Mouse (Mus musculus) ES-Bruce4 (cell line): ENCODE data around the gene Dbnl. TPM values are rescaled to one million over a fixed set of nuclear protein-coding genes. Genes with fewer than 3 reads are reported as not detected.

Experiments
- H3K27ac ChIP-seq: 2 replicates; pipeline ENCODE4 v1.5.1; 2012; ENCODE audit warnings: low read length, inconsistent platforms; ENCODE audit not compliant: insufficient read depth
- H3K27me3 ChIP-seq: 2 replicates; pipeline ENCODE4 v1.6.1; 2012; ENCODE audit warnings: mild to moderate bottlenecking, low read length, inconsistent platforms; ENCODE audit not compliant: control insufficient read depth, poor library complexity, insufficient read depth, severe bottlenecking
- H3K36me3 ChIP-seq: 2 replicates; pipeline ENCODE4 v1.6.1; 2012; ENCODE audit warnings: inconsistent platforms, mild to moderate bottlenecking, low read length, moderate library complexity; ENCODE audit not compliant: control insufficient read depth, poor library complexity, insufficient read depth, severe bottlenecking
- H3K4me1 ChIP-seq: one replicate; pipeline ENCODE4 v1.8.1; 2011; ENCODE audit warnings: low read length; ENCODE audit not compliant: control insufficient read depth, insufficient read depth
- H3K4me3 ChIP-seq: 2 replicates; pipeline ENCODE4 v1.5.1; 2011; ENCODE audit warnings: low read depth, mild to moderate bottlenecking, low read length
- H3K9ac ChIP-seq: 2 replicates; pipeline ENCODE4 v1.6.1; 2012; ENCODE audit warnings: low read depth, mild to moderate bottlenecking, inconsistent platforms; ENCODE audit not compliant: poor library complexity, severe bottlenecking
- H3K9me3 ChIP-seq: replicated peaks from 2 replicates; pipeline ENCODE4 v1.6.1; 2012; ENCODE audit warnings: mild to moderate bottlenecking, low read length, inconsistent platforms; ENCODE audit not compliant: control insufficient read depth, poor library complexity, insufficient read depth, severe bottlenecking
- CTCF ChIP-seq: IDR thresholded peaks from one replicate; pipeline ENCODE4 v1.8.1; 2011; ENCODE audit warnings: low read depth, low read length
- EP300 ChIP-seq: IDR thresholded peaks from 2 replicates; pipeline ENCODE4 v1.6.1; 2011; ENCODE audit warnings: low read depth, low read length; ENCODE audit not compliant: insufficient read depth
- POLR2A ChIP-seq: IDR thresholded peaks from one replicate; pipeline ENCODE4 v1.8.1; 2011; ENCODE audit warnings: low read length; ENCODE audit not compliant: insufficient read depth
- polyA plus RNA-seq: library from polyadenylated mRNA; stranded (reverse); fragments of >200 nt; gene quantifications from 2 replicates; pipeline ENCODE4 v1.2.4, GENCODE M21; 2011; ENCODE audit warnings: low read depth; ENCODE audit not compliant: missing spikeins, insufficient read depth, insufficient read length

Dbnl gene
- polyA plus RNA-seq, 1 experiment = 27.4 TPM

DNA sequence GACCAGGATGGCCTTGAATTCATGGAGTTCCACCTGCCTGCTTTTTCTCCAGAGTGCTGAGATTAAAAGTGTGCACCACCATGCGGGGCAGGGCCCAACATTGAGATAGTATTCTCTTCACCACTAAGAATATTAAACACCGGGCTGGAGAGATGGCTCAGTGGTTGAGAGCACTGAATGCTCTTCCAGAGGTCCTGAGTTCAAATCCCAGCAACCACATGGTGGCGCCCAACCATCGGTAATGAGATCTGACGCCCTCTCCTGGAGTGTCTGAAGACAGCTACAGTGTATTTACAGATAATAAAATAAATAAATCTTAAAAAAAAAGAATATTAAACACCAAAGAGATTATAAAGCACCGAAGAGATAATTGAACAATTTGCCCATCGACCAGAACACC lies 46.2 kb upstream of the Dbnl start:
- no peak for TF ChIP-seq POLR2A
- TF ChIP-seq EP300 = 0 out of 2 replicates have a peak, but pooled peaks have one; percentile 5
- TF ChIP-seq CTCF = peak; percentile 54
- Histone ChIP-seq H3K36me3 (no peaks in the 10 kb centered on the region), H3K9me3 (no peaks in the 10 kb centered on the region), H3K4me3 (no peak overlapping the region), H3K9ac (no peak overlapping the region), H3K4me1 (no peaks in the 10 kb centered on the region), H3K27ac (no peak overlapping the region; the same call in 1 of the 2 replicates), H3K27me3 (no peaks in the 10 kb centered on the region)

DNA sequence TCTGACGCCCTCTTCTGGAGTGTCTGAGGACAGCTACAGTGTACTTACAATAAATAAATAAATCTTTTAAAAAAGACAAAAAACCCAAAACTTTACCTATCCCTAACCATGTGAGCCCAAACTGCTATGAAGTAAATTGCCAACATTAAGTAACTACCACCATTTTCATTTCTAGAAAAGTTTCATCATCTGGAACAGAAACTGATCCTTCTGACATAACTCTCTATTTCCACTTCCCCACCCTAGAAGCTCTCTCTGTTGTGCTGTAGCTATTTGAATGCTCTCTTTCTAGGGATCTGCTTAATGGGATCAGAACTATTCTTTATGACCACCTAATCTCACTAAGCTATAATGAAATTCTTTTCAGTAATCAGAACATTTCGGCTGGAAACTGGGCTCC lies 43.3 kb upstream of the Dbnl start:
- no peaks in the 10 kb centered on the region for H3K9me3 ChIP-seq
- no peak overlapping the region for H3K9ac ChIP-seq
- H3K4me3 ChIP-seq = no peak overlapping the region
- TF ChIP-seq CTCF = no peak
- TF ChIP-seq POLR2A = no peak
- no peak for TF ChIP-seq EP300
- no peaks in the 10 kb centered on the region for H3K36me3 ChIP-seq
- H3K4me1 ChIP-seq = no peaks in the 10 kb centered on the region
- H3K27ac ChIP-seq = no peak overlapping the region
- no peaks in the 10 kb centered on the region for H3K27me3 ChIP-seq

DNA sequence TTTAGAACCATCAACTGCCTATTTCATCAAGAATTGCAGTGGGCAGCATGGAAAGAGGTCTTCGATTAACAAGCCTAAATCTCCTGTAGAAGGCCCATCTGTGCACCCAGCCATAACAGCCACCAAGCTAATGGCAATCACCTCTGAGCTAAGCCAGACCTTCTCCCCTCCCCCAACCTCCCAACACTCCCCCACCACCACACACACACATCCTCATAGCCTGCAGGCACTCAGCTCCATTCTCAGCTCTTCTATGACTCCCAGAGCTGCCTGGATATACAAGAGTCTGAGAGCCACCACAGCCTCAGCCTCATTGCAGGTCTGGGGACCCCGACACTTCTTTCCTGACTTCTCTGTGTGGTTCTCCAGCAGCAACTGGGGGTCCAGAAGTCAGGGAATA lies 34.5 kb upstream of the Dbnl start:
- Histone ChIP-seq H3K36me3 (no peaks in the 10 kb centered on the region), H3K27ac (no peak overlapping the region), H3K4me3 (no peak overlapping the region), H3K4me1 (no peaks in the 10 kb centered on the region), H3K9ac (no peak overlapping the region), H3K9me3 (peaks cover 10% of the 10 kb centered on the region), H3K27me3 (no peaks in the 10 kb centered on the region)
- TF ChIP-seq EP300 (peak; percentile 53; the same call in 1 of the 2 replicates), CTCF (no peak)

DNA sequence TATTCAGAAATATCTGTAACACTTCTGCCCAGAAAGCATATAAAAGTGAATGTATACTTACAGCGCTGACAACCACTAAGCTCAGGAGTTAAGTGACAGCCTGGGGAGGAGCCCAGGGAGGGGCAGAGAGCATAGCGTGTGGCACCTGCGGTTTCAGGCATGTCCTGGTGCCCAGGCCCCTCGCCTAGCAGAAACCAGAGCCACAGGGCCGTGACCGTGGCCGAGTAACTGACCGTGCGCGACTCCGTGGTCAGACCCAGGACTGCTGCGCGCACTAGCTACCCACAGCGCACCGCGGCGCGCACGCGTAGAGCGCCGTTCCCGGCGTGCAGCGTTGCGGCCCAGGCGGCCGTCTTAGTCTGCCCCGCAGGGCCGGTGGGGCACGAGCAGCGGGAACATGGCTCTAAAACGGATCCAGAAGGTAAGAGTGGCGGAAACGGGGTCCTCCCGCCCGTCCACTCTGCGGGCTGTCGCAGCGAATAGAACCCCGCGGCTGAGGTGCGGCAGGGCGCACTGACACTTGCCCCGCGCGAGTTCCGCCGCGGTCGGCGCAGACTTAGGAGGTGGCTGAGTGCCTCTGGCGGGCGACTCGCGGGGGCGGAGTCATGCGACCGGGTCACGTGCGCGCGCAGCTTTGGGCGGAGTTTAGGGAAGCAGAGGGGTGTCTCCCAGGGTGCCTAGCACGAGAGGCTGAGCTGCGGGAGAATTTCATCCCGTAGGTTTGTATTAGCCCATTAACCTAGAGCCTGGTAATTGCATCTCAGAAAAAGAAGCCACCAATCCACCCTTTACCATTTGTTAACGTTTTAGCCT lies 26.3 kb upstream of the Dbnl start, which contains the start of gene Urgcp:
Gene Urgcp, minus strand, starts transcription at position 557 of the 813 bp plus-strand sequence.
- no peaks in the 10 kb centered on the region for H3K4me1 ChIP-seq
- H3K36me3 ChIP-seq = peaks cover 7% of the 10 kb centered on the region; the same call in 1 of the 2 replicates
- no peaks in the 10 kb centered on the region for H3K9me3 ChIP-seq
- peak within 1 kb of the TSS; percentile 81 for H3K4me3 ChIP-seq
- H3K9ac ChIP-seq = peak within 1 kb of the TSS; percentile 67
- peak within 1 kb of the TSS; percentile 55 for H3K27ac ChIP-seq
- TF ChIP-seq POLR2A (peak; percentile 56), CTCF (no peak), EP300 (0 out of 2 replicates have a peak, but pooled peaks have one; percentile 12)
- no peaks in the 10 kb centered on the region for H3K27me3 ChIP-seq

DNA sequence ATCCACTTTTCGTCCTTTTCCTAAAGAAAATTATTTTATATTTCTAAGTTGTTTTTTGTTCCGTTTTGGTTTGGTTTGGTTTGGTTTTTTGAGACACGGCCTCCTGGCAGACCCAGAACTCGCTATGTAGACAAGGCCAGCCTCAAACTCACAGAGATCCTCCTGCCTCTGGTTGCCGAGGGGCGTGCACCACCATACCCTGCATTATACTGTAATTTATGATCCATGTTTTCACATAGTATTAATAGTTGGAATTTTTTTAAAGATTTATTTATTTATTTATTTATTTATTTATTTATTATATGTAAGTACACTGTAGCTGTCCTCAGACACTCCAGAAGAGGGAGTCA lies 25.7 kb upstream of the Dbnl start:
- peak overlapping the region; percentile 81 for H3K4me3 ChIP-seq
- peak overlapping the region; percentile 67 for H3K9ac ChIP-seq
- peaks cover 8% of the 10 kb centered on the region for H3K36me3 ChIP-seq
- H3K27me3 ChIP-seq = no peaks in the 10 kb centered on the region
- TF ChIP-seq CTCF = no peak
- no peak for TF ChIP-seq POLR2A
- TF ChIP-seq EP300 = no peak
- H3K27ac ChIP-seq = peak overlapping the region; percentile 55
- H3K9me3 ChIP-seq = no peaks in the 10 kb centered on the region
- H3K4me1 ChIP-seq = no peaks in the 10 kb centered on the region

DNA sequence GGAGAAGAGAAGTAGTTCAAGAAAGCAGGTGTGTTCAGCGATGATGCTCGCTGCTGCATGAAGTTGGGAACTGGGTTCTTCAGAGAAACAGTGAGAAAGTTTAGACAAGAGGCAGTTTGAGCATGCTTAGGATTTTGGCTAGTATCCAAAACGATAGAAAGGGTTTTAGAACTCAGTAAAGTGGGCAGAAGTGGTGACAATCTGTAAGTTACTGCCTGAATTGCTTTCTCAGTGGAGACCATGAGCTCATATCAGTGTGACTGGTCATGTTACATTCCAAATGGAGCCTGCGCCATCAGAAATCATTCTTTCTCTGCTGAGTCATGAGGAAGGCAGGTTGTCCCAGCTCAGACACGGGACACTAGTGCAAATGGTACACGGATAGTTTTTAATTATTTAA lies 22.3 kb upstream of the Dbnl start:
- peaks cover 14% of the 10 kb centered on the region for H3K36me3 ChIP-seq
- no peaks in the 10 kb centered on the region for H3K27me3 ChIP-seq
- no peak overlapping the region for H3K4me3 ChIP-seq
- no peaks in the 10 kb centered on the region for H3K9me3 ChIP-seq
- H3K9ac ChIP-seq = no peak overlapping the region
- H3K4me1 ChIP-seq = no peaks in the 10 kb centered on the region
- H3K27ac ChIP-seq = no peak overlapping the region
- TF ChIP-seq CTCF = no peak
- no peak for TF ChIP-seq EP300
- no peak for TF ChIP-seq POLR2A
